Mouse (Mus musculus): Measurements from ENCODE around the gene Cd55.
"Not testable (repeated sequence)": the region's sequence is repeated elsewhere in the genome, so short reads cannot be mapped to it uniquely, and the experiment has no call there.

The Cd55 gene

GRCm38 (mm10) chr1:130462084-130462861, at the start of gene Cd55:
TSS of gene Cd55 (minus strand) at chr1:130462744.
- CTCF ChIA-PET = interaction anchor here (0.5 kb wide), 1 partner anchor 240 kb away, joined by 3 read pairs; no protein-coding TSS in a partner anchor

- CTCF ChIA-PET = no interaction called here
Measured at GRCm38 (mm10) chr1:130511823-130512370, 49.4 kb upstream of the Cd55 start.

GRCm38 (mm10) chr1:130508957-130509350, 46.4 kb upstream of the Cd55 start:
- CTCF ChIA-PET = no interaction called here

- CTCF ChIA-PET = no interaction called here
Measured at GRCm38 (mm10) chr1:130508030-130508956, 45.7 kb upstream of the Cd55 start.

GRCm38 (mm10) chr1:130507408-130507807, 44.9 kb upstream of the Cd55 start:
- CTCF ChIA-PET = no interaction called here

- CTCF ChIA-PET = interaction anchor here (0.6 kb wide), 1 partner anchor 21 kb away, joined by 7 read pairs; no protein-coding TSS in a partner anchor
Measured at GRCm38 (mm10) chr1:130499962-130500361, 37.4 kb upstream of the Cd55 start.

GRCm38 (mm10) chr1:130498331-130498730, 35.8 kb upstream of the Cd55 start:
- CTCF ChIA-PET = interaction anchor here (0.7 kb wide), 4 partner anchors 10 to 748 kb away, joined by 3 to 5 read pairs (median 3); no protein-coding TSS in a partner anchor

- CTCF ChIA-PET = interaction anchor here (0.7 kb wide), 1 partner anchor 333 kb away, joined by 4 read pairs; no protein-coding TSS in a partner anchor
Measured at GRCm38 (mm10) chr1:130486816-130487545, 24.4 kb upstream of the Cd55 start.

GRCm38 (mm10) chr1:130485828-130486620, 23.5 kb upstream of the Cd55 start:
- CTCF ChIA-PET = no interaction called here

- CTCF ChIA-PET = no interaction called here
Measured at GRCm38 (mm10) chr1:130485376-130485775, 22.8 kb upstream of the Cd55 start.

- CTCF ChIA-PET = interaction anchor here (1.0 kb wide), 1 partner anchor 75 kb away, joined by 4 read pairs; no protein-coding TSS in a partner anchor
Measured at GRCm38 (mm10) chr1:130474936-130475335, 12.4 kb upstream of the Cd55 start.

GRCm38 (mm10) chr1:130474226-130474625, 11.7 kb upstream of the Cd55 start:
- CTCF ChIA-PET = interaction anchor here (1.0 kb wide), 1 partner anchor 76 kb away, joined by 4 read pairs; no protein-coding TSS in a partner anchor

- CTCF ChIA-PET = no interaction called here
Measured at GRCm38 (mm10) chr1:130470074-130470473, 7.5 kb upstream of the Cd55 start.

GRCm38 (mm10) chr1:130467453-130467852, 4.9 kb upstream of the Cd55 start:
- CTCF ChIA-PET = no interaction called here

GRCm38 (mm10) chr1:130464173-130464572, 1.6 kb upstream of the Cd55 start:
- CTCF ChIA-PET = no interaction called here

GRCm38 (mm10) chr1:130462867-130463266, 323 bp upstream of the Cd55 start:
- CTCF ChIA-PET = interaction anchor here (0.5 kb wide), 1 partner anchor 239 kb away, joined by 3 read pairs; no protein-coding TSS in a partner anchor

- CTCF ChIA-PET = interaction anchor here (0.6 to 0.7 kb wide), 2 partner anchors 67 to 1520 kb away, joined by 3 to 5 read pairs; no protein-coding TSS in a partner anchor
Measured at GRCm38 (mm10) chr1:130455111-130455510, 7.4 kb downstream of the Cd55 start.

- CTCF ChIA-PET = not testable (repeated sequence)
Measured at GRCm38 (mm10) chr1:130442930-130443329, 19.6 kb downstream of the Cd55 start.

GRCm38 (mm10) chr1:130430920-130431319, 31.6 kb downstream of the Cd55 start:
- CTCF ChIA-PET = no interaction called here

GRCm38 (mm10) chr1:130428667-130429066, 33.9 kb downstream of the Cd55 start:
- CTCF ChIA-PET = not testable (repeated sequence)
